Comparison of ENCODE assay signal across 10 mouse cellular contexts in genomic region chr19:7278200-7278906, GRCm38 (mm10). TPM values are rescaled to one million over a fixed set of nuclear protein-coding genes. Genes with fewer than 3 reads are reported as not detected.
DNase-seq lines count a peak whose midpoint lies in the region; ATAC-seq and TF ChIP-seq lines count a peak whose summit lies in the region.
"Had no signal": no experiment of that assay in that cellular context is flagged by ENCODE, and none has a peak within 500 bp of the region (broad histone marks: within the 10 kb centered on the region; RNA-seq: fewer than 3 reads in every experiment).

No protein-coding gene starts in this region.

- 0 out of 2 replicates have a peak overlapping the region, but pooled peaks have one; percentile 8 for H3K9ac ChIP-seq in limb, embryonic 13.5 days
- H3K9ac ChIP-seq in liver, postnatal 0 days (replicated peaks): no peak overlapping the region
- H3K9ac ChIP-seq: kidney, embryonic 15.5 days had no signal

- no peak for TF ChIP-seq CTCF in liver, postnatal 0 days (IDR thresholded peaks at IDR 0.05; ENCODE audit: low read depth)

- DNase-seq in adrenal gland, postnatal 10 days: peak; percentile 51
- no peak for DNase-seq in adrenal gland, adult 8-10 months
- peak; percentile 13 for DNase-seq in urinary bladder, postnatal 14 days (ENCODE audit: low spot score)
- no peak for DNase-seq in urinary bladder, postnatal 10 days (ENCODE audit: low spot score)
- no peak for DNase-seq in retina, postnatal 1 day
- DNase-seq in liver, postnatal 0 days: no peak
- DNase-seq in yolk sac, embryonic 10.5 days (ENCODE audit: low spot score): no peak

- TF ChIP-seq EP300 in liver, postnatal 0 days (IDR thresholded peaks at IDR 0.05; ENCODE audit: low read depth): no peak

- H3K36me3 ChIP-seq in limb, embryonic 13.5 days: peaks cover 96% of the 10 kb centered on the region
- peaks cover 62% of the 10 kb centered on the region for H3K36me3 ChIP-seq in liver, postnatal 0 days (replicated peaks; ENCODE audit: insufficient read depth, low read length)

- H3K4me1 ChIP-seq in limb, embryonic 13.5 days: peaks cover 33% of the 10 kb centered on the region
- no peaks in the 10 kb centered on the region for H3K4me1 ChIP-seq in liver, postnatal 0 days (ENCODE audit: insufficient read depth)

- no peaks in the 10 kb centered on the region for H3K9me3 ChIP-seq in limb, embryonic 13.5 days
- no peaks in the 10 kb centered on the region for H3K9me3 ChIP-seq in liver, postnatal 0 days (ENCODE audit: low read length)
- H3K9me3 ChIP-seq: kidney, embryonic 15.5 days had no signal

- H3K27me3 ChIP-seq in limb, embryonic 13.5 days: no peaks in the 10 kb centered on the region
- H3K27me3 ChIP-seq in liver, postnatal 0 days (ENCODE audit: insufficient read depth, low read length): no peaks in the 10 kb centered on the region
- H3K27me3 ChIP-seq: kidney, embryonic 15.5 days had no signal

- no peak for ATAC-seq in limb, embryonic 13.5 days (ENCODE audit: low FRiP score, low read depth)
- no peak for ATAC-seq in liver, postnatal 0 days

- H3K4me2 ChIP-seq in limb, embryonic 13.5 days (replicated peaks): no peak overlapping the region
- no peak overlapping the region for H3K4me2 ChIP-seq in liver, postnatal 0 days (ENCODE audit: low read depth, low read length)
- H3K4me2 ChIP-seq: kidney, embryonic 15.5 days had no signal

- 85% methylated on average over 6 of the region's 6 CpGs for WGBS in limb, embryonic 13.5 days
- 83% methylated on average over 6 of the region's 6 CpGs for WGBS in liver, postnatal 0 days (ENCODE audit: insufficient replicate concordance)

- H3K27ac ChIP-seq in limb, embryonic 13.5 days: no peak overlapping the region
- no peak overlapping the region for H3K27ac ChIP-seq in liver, postnatal 0 days (ENCODE audit: low read depth)
- H3K27ac ChIP-seq: kidney, embryonic 15.5 days; macrophage had no signal

- no peak overlapping the region for H3K4me3 ChIP-seq in limb, embryonic 13.5 days
- no peak overlapping the region for H3K4me3 ChIP-seq in liver, postnatal 0 days (ENCODE audit: low read depth, low read length)
- H3K4me3 ChIP-seq: kidney, embryonic 15.5 days had no signal

RNA-seq across cellular contexts. Expression of gene Rcor2, which starts 11.2 kb away (rescaled TPM):
- 1 to 10 TPM; 4.5 to 7.6 TPM for total RNA-seq in adrenal gland, postnatal 10 days (2021)
- total RNA-seq in adrenal gland, adult 8-10 months (2022): 1 to 10 TPM; 3.8 to 7.5 (median 5.3) TPM
- polyA plus RNA-seq in limb, embryonic 13.5 days (2015; fragmentation: Nextera tagmentation; extraction: Ambion mirVana): 24.9 and 25.0 TPM in 2 replicates
- polyA plus RNA-seq in liver, postnatal 0 days (2015; fragmentation: Nextera tagmentation; extraction: Ambion mirVana): 0.62 and 0.67 TPM in 2 replicates

RNA-seq across cellular contexts. Expression of gene Naa40, which starts 37.4 kb away (rescaled TPM):
- total RNA-seq in adrenal gland, postnatal 10 days (2021): 10 to 100 TPM; 27.2 to 38.8 TPM
- 10 to 100 TPM; 20.9 to 27.4 (median 24.4) TPM for total RNA-seq in adrenal gland, adult 8-10 months (2022)
- polyA plus RNA-seq in limb, embryonic 13.5 days (2015; fragmentation: Nextera tagmentation; extraction: Ambion mirVana): 58.0 and 60.1 TPM in 2 replicates
- polyA plus RNA-seq in liver, postnatal 0 days (2015; fragmentation: Nextera tagmentation; extraction: Ambion mirVana): 14.7 and 16.5 TPM in 2 replicates

Comparison
In these comparisons a context has a peak if more than half of its experiments do, and no peak if none do; other contexts are left out.
1. DNase-seq: peak in adrenal gland, postnatal 10 days (single experiment) and urinary bladder, postnatal 14 days (single experiment); none in adrenal gland, adult 8-10 months (single experiment), urinary bladder, postnatal 10 days (single experiment), retina, postnatal 1 day (single experiment), liver, postnatal 0 days (single experiment) and yolk sac, embryonic 10.5 days (single experiment).